Mouse (Mus musculus) ovary, postnatal 36 days (tissue): ENCODE measurements around the gene BC117090.
"Not testable (repeated sequence)": the region's sequence is repeated elsewhere in the genome, so short reads cannot be mapped to it uniquely, and the experiment has no call there.

Source experiments
- DNase-seq: peaks from one replicate; pipeline ENCODE4 v3.0.0; 2022; ENCODE audit warnings: low spot score, mixed read lengths

BC117090 gene

GRCm38 (mm10) chr16:36334232-36334631, at the start of gene BC117090:
BC117090 (minus strand) TSS chr16:36334332.
- no peak for DNase-seq

DNA sequence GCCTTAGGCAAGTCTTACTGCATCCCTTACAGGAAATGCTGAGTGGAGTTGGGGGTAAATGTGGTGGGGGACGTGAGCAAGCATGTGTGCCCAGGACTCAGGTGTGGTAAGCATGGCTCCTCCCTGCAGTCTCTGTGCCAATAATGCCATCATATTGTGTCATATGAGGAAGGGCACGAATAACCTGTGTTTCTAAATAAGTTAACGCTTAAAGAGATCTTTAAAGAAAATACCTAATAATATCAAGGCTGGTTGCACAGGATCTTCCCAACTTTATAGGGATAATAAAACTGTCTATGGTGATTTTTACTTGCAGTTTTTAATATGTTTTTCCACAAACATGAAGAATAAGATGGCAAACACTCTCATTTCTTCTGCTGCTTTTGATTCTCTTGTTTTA, 33.5 kb upstream of the BC117090 start, which contains the start of gene BC100530:
Gene BC100530 (minus strand): TSS at position 101 of the 400 bp plus-strand sequence.
- not testable (repeated sequence) for DNase-seq

DNA sequence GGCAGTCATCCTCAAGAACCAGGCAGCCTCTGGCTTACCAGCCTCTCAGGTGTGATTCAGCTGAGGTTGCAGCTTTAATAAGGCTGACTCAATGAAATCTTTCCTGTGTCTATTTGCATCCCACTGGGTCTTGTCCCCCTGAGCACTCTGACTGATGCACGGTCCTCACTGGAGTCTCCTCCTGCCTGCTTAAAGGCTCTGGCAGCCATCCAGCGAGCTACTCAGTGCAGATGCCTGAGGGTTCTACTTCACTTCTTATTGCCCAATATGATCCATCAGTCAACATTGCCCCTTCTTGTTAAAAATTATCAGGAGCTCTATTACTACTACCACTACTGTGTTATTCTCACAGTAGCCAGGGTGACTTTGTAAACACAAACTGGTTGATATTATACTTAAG, 3.0 kb upstream of the BC117090 start:
- DNase-seq = no peak

DNA sequence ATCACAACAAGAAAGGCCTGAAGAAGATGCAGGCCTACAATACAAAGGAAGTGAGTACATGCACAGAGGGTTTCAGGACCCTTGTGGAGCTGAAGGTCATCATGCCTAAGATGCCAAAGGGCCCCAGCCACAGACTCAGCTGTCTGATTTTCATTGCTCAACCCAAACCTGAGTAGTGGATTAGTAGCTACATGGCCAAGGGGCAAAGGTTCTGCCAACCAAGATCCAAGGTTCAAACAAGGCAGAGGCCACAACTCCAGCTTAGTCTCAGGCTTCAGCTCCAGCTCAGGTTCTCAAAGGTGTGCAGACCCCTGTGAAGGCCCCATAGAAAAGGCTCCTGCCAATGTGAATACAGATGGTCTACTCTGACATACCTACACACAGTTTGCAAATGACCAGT, 14.8 kb downstream of the BC117090 start:
- no peak for DNase-seq

DNA sequence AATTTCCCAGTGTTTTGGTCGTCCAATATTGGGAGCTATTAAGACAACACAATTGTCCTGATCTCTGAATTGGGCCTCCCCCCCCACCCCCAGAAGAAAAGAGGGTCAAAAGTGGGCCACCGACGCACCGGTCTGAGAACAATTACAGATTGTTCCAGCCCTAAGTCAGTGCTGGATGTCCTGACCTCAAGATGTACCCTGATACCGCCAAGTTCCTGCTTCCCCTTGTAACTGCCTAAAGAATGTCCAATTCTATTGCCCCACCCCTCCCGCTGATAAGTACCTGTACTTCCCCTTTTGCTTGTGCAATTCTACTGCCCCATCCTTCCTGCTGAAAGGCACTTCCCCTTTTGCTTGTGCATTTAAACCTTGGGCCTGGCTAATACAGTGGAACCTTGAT, 18.0 kb downstream of the BC117090 start:
- not testable (repeated sequence) for DNase-seq

DNA sequence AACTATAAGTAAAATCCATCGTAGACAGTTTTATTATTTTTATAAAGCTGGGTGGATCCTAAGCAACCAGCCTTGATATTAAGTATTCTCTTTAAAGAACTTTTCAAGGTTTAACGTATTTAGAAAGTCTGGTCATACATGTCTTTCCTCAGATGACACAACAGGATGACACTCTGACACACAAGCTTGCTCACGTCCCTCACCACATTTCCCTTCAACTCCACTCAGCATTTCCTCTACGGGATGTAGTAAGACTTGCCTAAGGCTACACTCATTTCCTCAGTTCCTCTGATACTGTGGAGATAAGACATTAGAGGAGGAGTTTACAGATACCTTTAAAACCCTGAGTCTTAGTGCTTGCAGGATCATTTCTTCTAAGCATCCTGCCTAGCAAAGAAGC, 26.5 kb downstream of the BC117090 start:
- DNase-seq = no peak

DNA sequence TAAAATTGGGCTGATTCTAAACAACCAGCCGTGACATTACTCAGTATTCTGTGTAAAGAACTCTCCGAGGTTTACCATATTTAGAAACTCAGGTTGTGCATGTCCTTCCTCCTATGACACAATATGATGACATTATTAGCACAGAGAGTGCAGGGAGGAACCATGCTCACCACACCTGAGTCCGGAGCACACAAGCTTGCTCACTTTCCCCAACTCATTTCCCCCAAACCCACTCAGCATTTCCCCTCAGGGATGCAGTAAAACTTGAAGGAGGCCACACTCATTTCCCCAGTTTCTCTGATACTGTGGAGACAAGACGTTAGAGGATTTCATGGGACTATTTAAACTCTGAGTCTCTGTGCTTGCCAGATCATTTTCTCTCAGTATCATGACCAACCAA, 45.0 kb downstream of the BC117090 start:
- no peak for DNase-seq

DNA sequence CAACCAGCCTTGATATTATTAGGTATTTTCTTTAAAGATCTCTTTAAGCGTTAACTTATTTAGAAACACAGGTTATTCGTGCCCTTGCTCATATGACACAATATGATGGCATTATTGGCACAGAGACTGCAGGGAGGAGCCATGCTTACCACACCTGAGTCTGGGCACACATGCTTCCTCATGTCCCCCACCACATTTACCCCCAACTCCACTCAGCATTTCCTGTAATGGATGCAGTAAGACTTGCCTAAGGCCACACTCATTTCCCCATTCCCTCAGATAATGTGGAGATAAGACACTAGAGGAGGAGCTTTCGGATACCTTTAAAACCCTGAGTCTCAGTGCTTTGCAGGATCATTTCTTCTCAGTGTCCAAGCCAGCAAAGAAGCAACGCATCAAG, 57.3 kb downstream of the BC117090 start, which contains the start of gene Stfa1:
Gene Stfa1 (plus strand): TSS at position 156 of the 400 bp plus-strand sequence.
- DNase-seq = not testable (repeated sequence)
